19 mouse cellular contexts compared by ENCODE assay signal in the genomic region with DNA sequence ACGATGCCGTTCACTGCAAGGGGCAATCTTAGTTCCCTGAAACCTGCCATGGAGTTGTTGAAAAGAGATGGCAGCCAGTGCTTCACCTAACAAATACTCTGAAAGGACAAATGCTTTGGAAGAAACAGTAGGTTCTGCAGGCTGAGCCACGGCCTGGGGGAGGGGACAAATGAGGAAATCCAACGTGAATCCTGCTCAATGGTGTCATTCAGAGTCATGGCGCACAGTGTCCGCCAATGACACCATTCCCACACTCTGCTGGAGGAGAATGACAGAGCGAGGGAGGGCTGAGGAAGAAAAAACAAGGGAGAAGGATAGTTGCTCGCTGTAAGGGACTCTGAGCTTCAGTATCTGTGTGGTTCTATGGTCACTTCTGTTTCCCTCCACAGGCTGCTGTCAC.
DNase-seq lines count a peak whose midpoint lies in the region; ATAC-seq lines count a peak whose summit lies in the region.
"Had no signal": no experiment of that assay in that cellular context is flagged by ENCODE, and none has a peak within 500 bp of the region (broad histone marks: within the 10 kb centered on the region; RNA-seq: fewer than 3 reads in every experiment).

No protein-coding gene starts in this region.

- H3K27ac ChIP-seq in forebrain, embryonic 12.5 days, result no peak overlapping the region
- H3K27ac ChIP-seq in forebrain, embryonic 16.5 days (ENCODE audit: low read length), result no peak overlapping the region
- H3K27ac ChIP-seq in intestine, embryonic 14.5 days (ENCODE audit: low read depth), result no peak overlapping the region
- H3K27ac ChIP-seq in intestine, embryonic 16.5 days (ENCODE audit: low read length), result no peak overlapping the region
- H3K27ac ChIP-seq: layer of hippocampus, adult 2 months; limb, embryonic 12.5 days had no signal

- H3K4me2 ChIP-seq in forebrain, embryonic 12.5 days, result no peak overlapping the region
- H3K4me2 ChIP-seq in forebrain, embryonic 16.5 days (ENCODE audit: low read length), result no peak overlapping the region
- no peak overlapping the region for H3K4me2 ChIP-seq in intestine, embryonic 14.5 days (ENCODE audit: low read length)
- no peak overlapping the region for H3K4me2 ChIP-seq in intestine, embryonic 16.5 days (ENCODE audit: low read depth, low read length)
- H3K4me2 ChIP-seq: embryonic facial prominence, embryonic 13.5 days; kidney, embryonic 15.5 days; limb, embryonic 12.5 days; stomach, embryonic 15.5 days had no signal

- DNase-seq in intestine, embryonic 14.5 days (ENCODE audit: low spot score), result no peak
- DNase-seq in retina, postnatal 1 day, result peak; percentile 58
- no peak for DNase-seq in retina, embryonic 14.5 days (ENCODE audit: low spot score)
- DNase-seq in B cell, adult 2 months, result no peak
- DNase-seq: adrenal gland, postnatal 10 days; cerebellum, postnatal 36 days; gastrocnemius, postnatal 36 days; heart, postnatal 10 days; spleen, adult 18-20 months had no signal

- 38% methylated on average over 8 of the region's 8 CpGs for WGBS in forebrain, embryonic 12.5 days
- 38% methylated on average over 8 of the region's 8 CpGs for WGBS in forebrain, embryonic 16.5 days
- WGBS in intestine, embryonic 14.5 days, result 78% methylated on average over 8 of the region's 8 CpGs
- 72% methylated on average over 8 of the region's 8 CpGs for WGBS in intestine, embryonic 16.5 days

- no peaks in the 10 kb centered on the region for H3K27me3 ChIP-seq in forebrain, embryonic 12.5 days
- H3K27me3 ChIP-seq in forebrain, embryonic 16.5 days (replicated peaks; ENCODE audit: control insufficient read depth, insufficient read depth, low read length), result no peaks in the 10 kb centered on the region
- H3K27me3 ChIP-seq in intestine, embryonic 14.5 days (replicated peaks; ENCODE audit: control insufficient read depth, insufficient read depth, low read length), result no peaks in the 10 kb centered on the region
- no peaks in the 10 kb centered on the region for H3K27me3 ChIP-seq in intestine, embryonic 16.5 days (replicated peaks; ENCODE audit: control insufficient read depth, insufficient read depth, low read length)
- H3K27me3 ChIP-seq: embryonic facial prominence, embryonic 13.5 days; kidney, embryonic 15.5 days; limb, embryonic 12.5 days; stomach, embryonic 15.5 days had no signal

- no peak overlapping the region for H3K9ac ChIP-seq in forebrain, embryonic 12.5 days
- no peak overlapping the region for H3K9ac ChIP-seq in forebrain, embryonic 16.5 days (replicated peaks; ENCODE audit: low read depth, low read length)
- no peak overlapping the region for H3K9ac ChIP-seq in intestine, embryonic 14.5 days (ENCODE audit: low read length)
- H3K9ac ChIP-seq in intestine, embryonic 16.5 days (ENCODE audit: low read depth, low read length), result no peak overlapping the region
- H3K9ac ChIP-seq: embryonic facial prominence, embryonic 13.5 days; kidney, embryonic 15.5 days; limb, embryonic 12.5 days; stomach, embryonic 15.5 days had no signal

- peak; percentile 17; the same call in 1 of the 2 replicates for ATAC-seq in forebrain, embryonic 12.5 days (ENCODE audit: low FRiP score)
- no peak for ATAC-seq in forebrain, embryonic 16.5 days
- 0 out of 2 replicates have a peak, but pooled peaks have one; percentile 28 for ATAC-seq in intestine, embryonic 14.5 days (replicated peaks; ENCODE audit: low FRiP score, low TSS enrichment, low read depth)
- ATAC-seq in intestine, embryonic 16.5 days, result no peak
- ATAC-seq: CD4-positive, CD25-positive, alpha-beta regulatory T cell, adult 4 months; inflammation-experienced regulatory T-cells, adult 6 months had no signal

- no peaks in the 10 kb centered on the region for H3K36me3 ChIP-seq in forebrain, embryonic 12.5 days (replicated peaks)
- no peaks in the 10 kb centered on the region for H3K36me3 ChIP-seq in forebrain, embryonic 16.5 days (ENCODE audit: control insufficient read depth, insufficient read depth)
- H3K36me3 ChIP-seq in intestine, embryonic 14.5 days (ENCODE audit: control insufficient read depth, insufficient read depth, low read length), result peaks cover 9% of the 10 kb centered on the region
- H3K36me3 ChIP-seq in intestine, embryonic 16.5 days (ENCODE audit: control insufficient read depth, insufficient read depth, low read length), result no peaks in the 10 kb centered on the region
- H3K36me3 ChIP-seq: stomach, embryonic 15.5 days had no signal

- H3K9me3 ChIP-seq in forebrain, embryonic 12.5 days, result no peaks in the 10 kb centered on the region
- H3K9me3 ChIP-seq in forebrain, embryonic 16.5 days (ENCODE audit: control insufficient read depth, low read length), result no peaks in the 10 kb centered on the region
- H3K9me3 ChIP-seq in intestine, embryonic 14.5 days (ENCODE audit: control insufficient read depth, low read length), result no peaks in the 10 kb centered on the region
- H3K9me3 ChIP-seq in intestine, embryonic 16.5 days (ENCODE audit: control insufficient read depth, low read length), result no peaks in the 10 kb centered on the region
- H3K9me3 ChIP-seq: embryonic facial prominence, embryonic 13.5 days; kidney, embryonic 15.5 days; limb, embryonic 12.5 days; stomach, embryonic 15.5 days had no signal

- peaks cover 31% of the 10 kb centered on the region for H3K4me1 ChIP-seq in forebrain, embryonic 12.5 days
- peaks cover 5% of the 10 kb centered on the region for H3K4me1 ChIP-seq in forebrain, embryonic 16.5 days (replicated peaks; ENCODE audit: control insufficient read depth, insufficient read depth, low read length)
- H3K4me1 ChIP-seq in intestine, embryonic 14.5 days (replicated peaks; ENCODE audit: control insufficient read depth, insufficient read depth, low read length), result peaks cover 15% of the 10 kb centered on the region
- peaks cover 28% of the 10 kb centered on the region for H3K4me1 ChIP-seq in intestine, embryonic 16.5 days (ENCODE audit: control insufficient read depth, insufficient read depth, low read length)

- H3K4me3 ChIP-seq in forebrain, embryonic 12.5 days (replicated peaks), result no peak overlapping the region
- no peak overlapping the region for H3K4me3 ChIP-seq in forebrain, embryonic 16.5 days (replicated peaks; ENCODE audit: low read length)
- no peak overlapping the region for H3K4me3 ChIP-seq in intestine, embryonic 14.5 days (ENCODE audit: low read depth, low read length)
- no peak overlapping the region for H3K4me3 ChIP-seq in intestine, embryonic 16.5 days (ENCODE audit: low read length)
- H3K4me3 ChIP-seq: embryonic facial prominence, embryonic 13.5 days; kidney, embryonic 15.5 days; layer of hippocampus, adult 2 months; limb, embryonic 12.5 days; stomach, embryonic 15.5 days had no signal

Comparison
In these comparisons a context has a peak if more than half of its experiments do, and no peak if none do; other contexts are left out.
1. ATAC-seq: peak in forebrain, embryonic 12.5 days (single experiment) and intestine, embryonic 14.5 days (single experiment); none in forebrain, embryonic 16.5 days (single experiment) and intestine, embryonic 16.5 days (single experiment).